Mouse (Mus musculus) ES-Bruce4 (cell line): ENCODE measurements around the gene Bcl10.

Experiments used
- CTCF ChIP-seq: IDR thresholded peaks from one replicate; pipeline ENCODE4 v1.8.1; 2011; ENCODE audit warnings: low read depth, low read length
- EP300 ChIP-seq: IDR thresholded peaks from 2 replicates; pipeline ENCODE4 v1.6.1; 2011; ENCODE audit warnings: low read depth, low read length; ENCODE audit not compliant: insufficient read depth
- POLR2A ChIP-seq: IDR thresholded peaks from one replicate; pipeline ENCODE4 v1.8.1; 2011; ENCODE audit warnings: low read length; ENCODE audit not compliant: insufficient read depth

DNA sequence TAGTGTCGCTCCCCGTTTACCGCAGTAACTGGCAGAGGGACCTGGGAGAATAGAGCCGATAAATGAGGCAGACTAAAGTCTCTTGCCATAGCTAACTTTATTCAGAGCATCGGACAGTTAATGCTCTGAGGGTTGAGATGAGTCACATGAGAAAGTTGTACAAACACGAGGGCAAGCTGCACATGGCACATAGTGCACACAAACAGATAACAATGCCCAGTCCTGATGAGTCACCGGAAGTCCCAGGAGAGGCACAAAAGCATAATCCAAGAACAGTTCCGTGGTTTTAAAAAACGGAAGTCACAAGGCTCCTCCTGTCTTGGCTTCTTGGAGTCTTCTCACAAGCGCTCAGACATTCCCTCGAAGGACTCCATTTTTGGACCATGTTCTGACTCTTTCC, 46.5 kb upstream of the Bcl10 start:
- TF ChIP-seq CTCF, result no peak
- TF ChIP-seq POLR2A, result no peak
- no peak for TF ChIP-seq EP300
